Mouse (Mus musculus) hindbrain, embryonic 13.5 days (tissue): ENCODE measurements around the gene Echs1. TPM values are rescaled to one million over a fixed set of nuclear protein-coding genes. Genes with fewer than 3 reads are reported as not detected.
A peak's percentile ranks its signal among the peaks of the same experiment; 100 is the strongest.

Experiments
- ATAC-seq: fragments of 200-750 bp; cut with Nextera tagmentation; 2 replicates; pipeline ENCODE4 v1.8.0; 2017; ENCODE audit warnings: moderate TSS enrichment; ENCODE audit not compliant: low FRiP score
- H3K27ac ChIP-seq: fragments of 300-500 bp; sonication (generic); 2 replicates; pipeline ENCODE4 v1.5.1; 2015; ENCODE audit warnings: inconsistent platforms, mild to moderate bottlenecking, moderate library complexity
- H3K27me3 ChIP-seq: fragments of 300-500 bp; sonication (generic); 2 replicates; pipeline ENCODE4 v1.6.1; 2015; ENCODE audit warnings: mild to moderate bottlenecking, inconsistent platforms
- H3K36me3 ChIP-seq: fragments of 300-500 bp; sonication (generic); 2 replicates; pipeline ENCODE4 v1.6.1; 2015; ENCODE audit warnings: mild to moderate bottlenecking, inconsistent platforms
- H3K4me1 ChIP-seq: fragments of 300-500 bp; sonication (generic); replicated peaks from 2 replicates; pipeline ENCODE4 v1.6.1; 2015; ENCODE audit warnings: inconsistent platforms
- H3K4me2 ChIP-seq: fragments of 300-500 bp; sonication (generic); 2 replicates; pipeline ENCODE4 v1.6.1; 2015; ENCODE audit warnings: inconsistent platforms, mild to moderate bottlenecking, moderate library complexity
- H3K4me3 ChIP-seq: fragments of 300-500 bp; sonication (generic); 2 replicates; pipeline ENCODE4 v1.5.1; 2015; ENCODE audit warnings: mild to moderate bottlenecking, inconsistent platforms
- H3K9ac ChIP-seq: fragments of 300-500 bp; sonication (generic); 2 replicates; pipeline ENCODE4 v1.6.1; 2015; ENCODE audit warnings: mild to moderate bottlenecking, inconsistent platforms
- H3K9me3 ChIP-seq: fragments of 300-500 bp; sonication (generic); 2 replicates; pipeline ENCODE4 v1.6.1; 2016; ENCODE audit warnings: inconsistent platforms
- WGBS: fragments of 180-500 bp; shearing (Covaris S2); methylation state at CpG from one replicate; pipeline ENCODE4 v1.1.7; 2015; 5-methylcytosine and 5-hydroxymethylcytosine counted together
- polyA plus RNA-seq: library from polyadenylated mRNA; unstranded; fragments of >200 nt; fragmentation: Nextera tagmentation; extraction: Ambion mirVana; gene quantifications from 2 replicates; pipeline ENCODE4 v1.2.1, GENCODE M21; 2015

Echs1 gene
- polyA plus RNA-seq, 1 experiment from 2014 or later, result 125 TPM

GRCm38 (mm10) chr7:140057413-140058407, 58.6 kb downstream of the Echs1 start:
- Histone ChIP-seq H3K27me3 (peaks cover 26% of the 10 kb centered on the region), H3K4me2 (peak overlapping the region; percentile 74), H3K4me1 (peaks cover 64% of the 10 kb centered on the region), H3K4me3 (peak overlapping the region; percentile 51), H3K27ac (peak overlapping the region; percentile 96), H3K9me3 (no peaks in the 10 kb centered on the region), H3K9ac (peak overlapping the region; percentile 85), H3K36me3 (no peaks in the 10 kb centered on the region)
- ATAC-seq, result peak; percentile 74
- 2% methylated on average over 53 of the region's 53 CpGs for WGBS

Other genes starting within 250 kb of the Echs1 start
- gene Kndc1, start 221.8 kb downstream of the Echs1 start, polyA plus RNA-seq, result 8.3 and 10.0 TPM in 2 replicates
- not detected in 2 replicates for gene Utf1, start 172.7 kb downstream of the Echs1 start, polyA plus RNA-seq
- 0.91 and 1.2 TPM in 2 replicates for gene 6430531B16Rik, start 137.7 kb downstream of the Echs1 start, polyA plus RNA-seq
- gene Adam8, start 123.9 kb downstream of the Echs1 start, polyA plus RNA-seq, result 3.9 and 5.3 TPM in 2 replicates
- 52.5 and 54.2 TPM in 2 replicates for gene Zfp511, start 80.1 kb downstream of the Echs1 start, polyA plus RNA-seq
- gene Tubgcp2, start 79.8 kb downstream of the Echs1 start, polyA plus RNA-seq, result 55.8 and 60.9 TPM in 2 replicates
- 16.5 and 28.5 TPM in 2 replicates for gene Msx3, start 67.4 kb downstream of the Echs1 start, polyA plus RNA-seq
- 104 and 105 TPM in 2 replicates for gene Caly, start 33.9 kb downstream of the Echs1 start, polyA plus RNA-seq
- gene Prap1, start 23.1 kb downstream of the Echs1 start, polyA plus RNA-seq, result not detected in 2 replicates
- gene Fuom, start 14.0 kb downstream of the Echs1 start, polyA plus RNA-seq, result 27.9 and 30.4 TPM in 2 replicates
- gene Paox, start 677 bp downstream of the Echs1 start, polyA plus RNA-seq, result 10.0 and 11.8 TPM in 2 replicates
- gene Mtg1, start 21.1 kb upstream of the Echs1 start, polyA plus RNA-seq, result 28.3 and 30.6 TPM in 2 replicates
- 10.8 and 11.0 TPM in 2 replicates for gene Sprn, start 38.4 kb upstream of the Echs1 start, polyA plus RNA-seq
- not detected in 2 replicates for gene Olfr522, start 48.3 kb upstream of the Echs1 start, polyA plus RNA-seq
- gene Olfr523, start 56.7 kb upstream of the Echs1 start, polyA plus RNA-seq, result not detected in 2 replicates
- gene Olfr524, start 89.5 kb upstream of the Echs1 start, polyA plus RNA-seq, result not detected in 2 replicates
- not detected in 2 replicates for gene Cd163l1, start 101.8 kb upstream of the Echs1 start, polyA plus RNA-seq
- gene 5830411N06Rik, start 130.8 kb upstream of the Echs1 start, polyA plus RNA-seq, result not detected in 2 replicates
- not detected in 2 replicates for gene Olfr525, start 204.4 kb upstream of the Echs1 start, polyA plus RNA-seq
- not detected in 2 replicates for gene Olfr527, start 217.5 kb upstream of the Echs1 start, polyA plus RNA-seq
- not detected in 2 replicates for gene Olfr60, start 245.2 kb upstream of the Echs1 start, polyA plus RNA-seq